Mouse (Mus musculus): ENCODE data around the gene Atp8b4.

- TF ChIP-seq CTCF (IDR thresholded peaks at IDR 0.05; ENCODE audit: low read depth) (no peak), EP300 (IDR thresholded peaks at IDR 0.05; ENCODE audit: low read depth) (no peak)
These were observed 145.2 kb downstream of the Atp8b4 start for GRCm38 (mm10) chr2:126355259-126355658.
